ENCODE assay signal across 11 mouse cellular contexts in genomic region chr1:86152618-86153017, GRCm38 (mm10). TPM values are rescaled to one million over a fixed set of nuclear protein-coding genes. Genes with fewer than 3 reads are reported as not detected.
DNase-seq lines count a peak whose midpoint lies in the region; TF ChIP-seq lines count a peak whose summit lies in the region.
"Had no signal": no experiment of that assay in that cellular context is flagged by ENCODE, and none has a peak within 500 bp of the region (broad histone marks: within the 10 kb centered on the region; RNA-seq: fewer than 3 reads in every experiment).

No protein-coding gene starts in this region.

- peak; percentile 24; the same call in 1 of the 2 replicates for TF ChIP-seq CTCF in lung, adult 2 months (IDR thresholded peaks at IDR 0.05; ENCODE audit: insufficient read depth, low read length)

- WGBS in lung, adult 2 months, result 85% methylated on average over 1 of the region's 1 CpGs

- peaks cover 3% of the 10 kb centered on the region; the same call in 1 of the 2 replicates for H3K4me1 ChIP-seq in lung, adult 2 months (ENCODE audit: control insufficient read depth, insufficient read depth, low read length)

- no peak overlapping the region for H3K4me3 ChIP-seq in lung, adult 2 months (replicated peaks; ENCODE audit: extremely low read depth, low read depth, low read length)
- H3K4me3 ChIP-seq: heart, embryonic 15.5 days had no signal

- no peak for TF ChIP-seq POLR2A in lung, adult 2 months (IDR thresholded peaks at IDR 0.05; ENCODE audit: borderline replicate concordance, extremely low read depth, low read depth, low read length)

- DNase-seq in embryo, embryonic 10.5 days (ENCODE audit: low spot score), result peak; percentile 18
- no peak for DNase-seq in embryo, embryonic 9.5 days (ENCODE audit: extremely low spot score)
- DNase-seq in lung, adult 2 months, result no peak
- no peak for DNase-seq in lung, postnatal 14 days
- peak; percentile 29 for DNase-seq in NIH3T3 (ENCODE audit: low read depth)
- DNase-seq in retina, postnatal 1 day, result peak; percentile 7
- no peak for DNase-seq in adrenal gland, postnatal 4 days (ENCODE audit: low spot score in 2 of 2)
- no peak for DNase-seq in natural killer cell, adult 2 months (ENCODE audit: low spot score in 2 of 2)

RNA-seq across cellular contexts. Expression of gene Armc9, which starts 2.0 kb away (rescaled TPM):
- polyA plus RNA-seq in lung, adult 2 months (2012; rRNA removed), result 4.0 and 5.3 TPM in 2 replicates
- 10 to 100 TPM; 16.1 to 16.8 TPM for total RNA-seq in adrenal gland, postnatal 4 days (2021)

RNA-seq across cellular contexts. Expression of gene Gm21972, which starts 19.2 kb away (rescaled TPM):
- polyA plus RNA-seq in lung, adult 2 months (2012; rRNA removed), result not detected in 2 replicates
- 1 to 10 TPM; 4.0 to 4.6 TPM for total RNA-seq in adrenal gland, postnatal 4 days (2021)
- total RNA-seq: neutrophil, adult 5-6 weeks had no signal

RNA-seq across cellular contexts. Expression of gene Htr2b, which starts 40.8 kb away (rescaled TPM):
- 0.42 and 0.73 TPM in 2 replicates for polyA plus RNA-seq in lung, adult 2 months (2012; rRNA removed)
- under 1 TPM; 0.45 to 0.56 TPM for total RNA-seq in adrenal gland, postnatal 4 days (2021)
- total RNA-seq: left cerebral cortex, postnatal 36 days; neutrophil, adult 5-6 weeks had no signal

Comparison
In these comparisons a context has a peak if more than half of its experiments do, and no peak if none do; other contexts are left out.
1. DNase-seq: peak in embryo, embryonic 10.5 days (single experiment), NIH3T3 (single experiment) and retina, postnatal 1 day (single experiment); none in embryo, embryonic 9.5 days (single experiment), lung, adult 2 months (single experiment), lung, postnatal 14 days (single experiment), adrenal gland, postnatal 4 days (0 of 2) and natural killer cell, adult 2 months (0 of 2).